Mouse (Mus musculus): ENCODE results near the gene Pgrmc2. TPM values are rescaled to one million over a fixed set of nuclear protein-coding genes. Genes with fewer than 3 reads are reported as not detected.

Pgrmc2 gene
- polyA plus RNA-seq, 1 experiment from 2014 or later: 34.3 TPM

DNA sequence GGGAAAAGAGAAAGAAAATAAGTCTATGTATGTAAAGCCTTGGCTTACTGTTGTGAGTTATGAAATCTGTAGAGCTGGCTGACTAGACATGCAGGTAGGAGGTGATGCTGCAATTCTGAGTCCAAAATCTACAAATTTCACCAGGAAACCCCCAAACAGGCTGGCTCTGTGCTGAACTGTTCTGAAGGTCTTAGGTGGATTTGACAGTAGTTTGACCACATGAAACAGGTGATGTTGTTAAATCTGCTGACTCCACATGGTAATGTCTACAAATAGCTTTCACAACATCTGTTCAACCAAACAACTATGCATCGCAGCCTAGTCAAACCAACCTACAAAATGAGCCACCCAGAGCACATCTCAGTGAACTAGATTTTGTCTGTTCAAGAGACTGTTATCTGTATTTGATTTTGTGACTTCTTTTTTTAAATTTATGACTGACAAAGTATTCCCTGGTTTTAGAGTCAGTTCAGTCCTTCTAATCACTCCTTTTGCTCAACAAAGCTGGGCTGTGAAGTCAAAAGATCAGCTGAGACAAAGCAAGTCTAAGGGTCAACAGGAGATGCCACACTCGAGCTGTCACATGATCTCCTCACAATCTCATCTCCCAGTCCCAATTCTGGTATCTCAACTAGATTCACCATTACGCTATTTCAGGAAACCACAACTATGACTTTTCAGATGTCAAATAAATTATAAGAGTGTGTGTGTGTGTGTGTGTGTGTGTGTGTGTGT is 20.8 kb downstream of the Pgrmc2 start:
- no peak overlapping the region for H3K4me3 ChIP-seq
- peaks cover 37% of the 10 kb centered on the region for H3K36me3 ChIP-seq
- WGBS: 89% methylated on average over 3 of the region's 3 CpGs
- no peaks in the 10 kb centered on the region for H3K27me3 ChIP-seq (ENCODE audit: low read depth, poor library complexity, severe bottlenecking)
- no peak overlapping the region for H3K27ac ChIP-seq (replicated peaks)
- DNase-seq (ENCODE audit: low spot score): no peak
- no peaks in the 10 kb centered on the region for H3K4me1 ChIP-seq
- H3K9me3 ChIP-seq (replicated peaks): no peaks in the 10 kb centered on the region

- no peaks in the 10 kb centered on the region for H3K9me3 ChIP-seq (replicated peaks)
- no peaks in the 10 kb centered on the region for H3K4me1 ChIP-seq
- no peaks in the 10 kb centered on the region for H3K27me3 ChIP-seq (ENCODE audit: low read depth, poor library complexity, severe bottlenecking)
- H3K27ac ChIP-seq (replicated peaks): no peak overlapping the region
- DNase-seq (ENCODE audit: low spot score): no peak
- WGBS: 91% methylated on average over 3 of the region's 3 CpGs
- H3K4me3 ChIP-seq: no peak overlapping the region
- H3K36me3 ChIP-seq: peaks cover 11% of the 10 kb centered on the region
Observed at GRCm38 (mm10) chr3:41059249-41059648, 23.6 kb downstream of the Pgrmc2 start.

DNA sequence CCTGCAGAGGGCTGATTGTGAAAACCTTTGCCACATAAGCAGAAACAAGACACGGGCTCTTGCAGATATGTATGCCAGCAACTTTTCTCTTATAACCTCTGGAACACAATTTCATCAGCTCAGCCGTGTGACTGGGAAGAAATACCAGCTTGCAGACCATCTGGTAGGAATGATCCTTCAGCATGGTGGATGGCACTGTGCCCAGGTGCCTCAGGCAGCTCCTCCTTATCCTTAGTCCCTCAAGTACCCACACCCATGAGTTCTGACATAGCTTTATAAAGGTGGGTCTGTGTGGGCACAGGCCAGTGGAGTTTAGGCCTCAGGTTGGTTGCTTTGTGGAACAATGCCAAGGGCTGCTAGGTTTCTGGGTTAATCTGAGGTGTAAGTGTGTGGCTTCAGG is 24.5 kb downstream of the Pgrmc2 start:
- Histone ChIP-seq H3K4me3 (no peak overlapping the region), H3K27me3 (ENCODE audit: low read depth, poor library complexity, severe bottlenecking) (no peaks in the 10 kb centered on the region), H3K36me3 (peaks cover 3% of the 10 kb centered on the region), H3K4me1 (no peaks in the 10 kb centered on the region), H3K27ac (replicated peaks) (no peak overlapping the region), H3K9me3 (replicated peaks) (no peaks in the 10 kb centered on the region)
- no peak for DNase-seq (ENCODE audit: low spot score)
- WGBS: 89% methylated on average over 2 of the region's 2 CpGs

- Histone ChIP-seq H3K9me3 (replicated peaks) (no peaks in the 10 kb centered on the region), H3K27ac (replicated peaks) (no peak overlapping the region), H3K4me3 (no peak overlapping the region), H3K27me3 (ENCODE audit: low read depth, poor library complexity, severe bottlenecking) (no peaks in the 10 kb centered on the region), H3K4me1 (no peaks in the 10 kb centered on the region), H3K36me3 (no peaks in the 10 kb centered on the region)
- DNase-seq (ENCODE audit: low spot score): no peak
- WGBS: 94% methylated on average over 3 of the region's 3 CpGs
Observed at GRCm38 (mm10) chr3:41053334-41053733, 29.5 kb downstream of the Pgrmc2 start.

- no peak for DNase-seq (ENCODE audit: low spot score)
- Histone ChIP-seq H3K27me3 (ENCODE audit: low read depth, poor library complexity, severe bottlenecking) (no peaks in the 10 kb centered on the region), H3K4me3 (no peak overlapping the region), H3K9me3 (replicated peaks) (no peaks in the 10 kb centered on the region), H3K36me3 (no peaks in the 10 kb centered on the region), H3K4me1 (no peaks in the 10 kb centered on the region), H3K27ac (replicated peaks) (no peak overlapping the region)
- WGBS: 86% methylated on average over 6 of the region's 6 CpGs
Observed at GRCm38 (mm10) chr3:41047838-41048237, 35.0 kb downstream of the Pgrmc2 start.

DNA sequence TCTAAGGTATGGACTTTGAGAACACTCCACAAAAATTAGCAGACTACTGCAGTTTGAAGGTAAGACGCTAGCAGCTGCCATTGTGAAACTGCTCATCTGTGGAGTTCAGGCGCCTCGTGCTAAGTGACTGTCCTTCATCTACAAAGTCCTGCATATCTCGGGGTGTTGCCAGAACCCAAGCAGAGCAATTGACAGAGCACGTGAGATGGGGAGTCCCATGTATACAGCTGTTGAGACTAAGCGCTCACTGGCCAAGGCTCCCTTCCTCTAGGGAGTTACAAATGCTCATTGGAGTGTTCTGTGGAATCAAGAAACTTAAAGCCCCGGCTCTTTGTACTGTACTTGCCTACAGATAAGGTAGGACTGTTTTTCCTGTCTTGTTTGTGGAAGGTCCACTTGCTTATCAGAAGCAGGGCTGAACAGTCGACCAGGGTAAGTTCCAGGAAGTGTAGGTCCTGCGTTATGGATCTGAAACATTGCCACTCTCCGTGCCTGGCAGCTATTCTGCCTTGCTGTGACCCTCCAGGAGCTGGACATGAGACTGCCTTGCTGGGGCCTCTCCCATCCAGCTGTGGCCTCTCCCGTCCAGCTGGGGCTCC is 39.0 kb downstream of the Pgrmc2 start:
- 82% methylated on average over 11 of the region's 11 CpGs for WGBS
- H3K4me3 ChIP-seq: no peak overlapping the region
- H3K9me3 ChIP-seq (replicated peaks): no peaks in the 10 kb centered on the region

DNA sequence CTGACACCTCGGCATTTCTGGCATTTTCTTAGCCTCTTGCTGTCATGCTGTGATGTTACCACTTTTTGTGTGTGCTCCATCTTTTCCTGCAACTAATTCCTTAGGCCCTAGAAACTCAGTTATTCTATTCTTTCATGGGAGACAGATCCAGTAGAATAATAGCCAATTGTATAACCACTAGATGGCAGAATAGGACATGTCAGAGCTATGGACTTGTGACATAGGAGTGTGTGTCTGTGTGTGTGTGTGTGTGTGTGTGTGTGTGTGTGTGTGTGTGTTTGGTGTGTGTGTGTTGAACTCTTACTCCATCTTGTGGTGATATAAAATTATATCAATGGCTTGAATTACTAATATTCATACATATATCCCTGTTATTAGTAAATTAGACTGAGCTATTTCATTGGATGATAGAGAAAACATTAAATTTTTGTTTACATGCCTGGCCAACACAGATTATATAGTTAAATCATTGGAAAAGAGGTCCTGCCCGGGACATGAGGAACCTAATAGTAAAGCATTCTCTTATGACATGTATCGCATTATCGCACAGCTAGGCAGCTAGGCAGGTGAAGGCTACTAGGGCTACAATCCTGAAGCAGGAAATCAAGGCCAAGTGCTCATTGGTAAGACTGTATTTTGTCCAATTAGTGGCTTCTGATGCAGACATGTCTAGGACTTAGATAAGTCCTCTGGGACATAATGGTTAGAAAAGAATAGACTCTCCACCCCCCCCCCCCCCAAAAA is 40.5 kb downstream of the Pgrmc2 start:
- Histone ChIP-seq H3K4me1 (peaks cover 3% of the 10 kb centered on the region; the same call in 1 of the 2 replicates), H3K27ac (replicated peaks) (no peak overlapping the region), H3K36me3 (no peaks in the 10 kb centered on the region), H3K9me3 (replicated peaks) (no peaks in the 10 kb centered on the region), H3K4me3 (no peak overlapping the region), H3K27me3 (ENCODE audit: low read depth, poor library complexity, severe bottlenecking) (no peaks in the 10 kb centered on the region)
- 81% methylated on average over 4 of the region's 4 CpGs for WGBS
- no peak for DNase-seq (ENCODE audit: low spot score)

More for the DNA sequence above, 39.0 kb downstream of the Pgrmc2 start:
- Histone ChIP-seq H3K27me3 (ENCODE audit: low read depth, poor library complexity, severe bottlenecking) (no peaks in the 10 kb centered on the region), H3K36me3 (no peaks in the 10 kb centered on the region), H3K27ac (replicated peaks) (no peak overlapping the region), H3K4me1 (peaks cover under 1% of the 10 kb centered on the region; the same call in 1 of the 2 replicates)
- DNase-seq (ENCODE audit: low spot score): no peak

DNA sequence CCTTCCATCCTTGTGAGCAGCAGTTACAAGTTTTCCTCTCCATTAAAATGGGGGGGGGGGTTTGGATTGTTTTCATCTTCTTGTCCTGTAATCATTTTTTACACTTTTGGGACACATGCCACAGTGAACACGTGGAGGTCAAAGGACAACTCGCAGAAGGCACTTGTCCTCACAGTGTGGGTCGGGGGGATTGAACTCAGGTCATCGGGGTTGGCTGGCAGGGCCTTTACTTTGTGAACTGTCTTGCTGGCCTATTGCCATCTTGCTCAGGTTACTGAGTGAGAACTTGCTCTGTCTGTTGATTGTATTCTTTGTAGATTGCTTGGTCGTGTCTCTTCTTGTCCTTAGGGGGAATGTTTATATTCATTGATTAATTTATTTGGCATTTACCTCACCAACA is 41.6 kb downstream of the Pgrmc2 start:
- no peaks in the 10 kb centered on the region for H3K9me3 ChIP-seq (replicated peaks)
- DNase-seq (ENCODE audit: low spot score): no peak
- no peaks in the 10 kb centered on the region for H3K27me3 ChIP-seq (ENCODE audit: low read depth, poor library complexity, severe bottlenecking)
- no peaks in the 10 kb centered on the region for H3K36me3 ChIP-seq
- H3K4me1 ChIP-seq: peaks cover 3% of the 10 kb centered on the region; the same call in 1 of the 2 replicates
- WGBS: 79% methylated on average over 5 of the region's 5 CpGs
- H3K4me3 ChIP-seq: no peak overlapping the region
- no peak overlapping the region for H3K27ac ChIP-seq (replicated peaks)

GRCm38 (mm10) chr3:41038297-41038916 is 44.4 kb downstream of the Pgrmc2 start:
- H3K9me3 ChIP-seq (replicated peaks): no peaks in the 10 kb centered on the region
- no peak overlapping the region for H3K27ac ChIP-seq (replicated peaks)
- DNase-seq (ENCODE audit: low spot score): no peak
- peaks cover 3% of the 10 kb centered on the region; the same call in 1 of the 2 replicates for H3K4me1 ChIP-seq
- no peaks in the 10 kb centered on the region for H3K36me3 ChIP-seq
- 67% methylated on average over 5 of the region's 5 CpGs for WGBS
- no peaks in the 10 kb centered on the region for H3K27me3 ChIP-seq (ENCODE audit: low read depth, poor library complexity, severe bottlenecking)
- no peak overlapping the region for H3K4me3 ChIP-seq

- 84% methylated on average over 12 of the region's 12 CpGs for WGBS
- no peak for DNase-seq (ENCODE audit: low spot score)
- H3K27me3 ChIP-seq (ENCODE audit: low read depth, poor library complexity, severe bottlenecking): no peaks in the 10 kb centered on the region
- H3K4me1 ChIP-seq: no peaks in the 10 kb centered on the region
- H3K27ac ChIP-seq (replicated peaks): no peak overlapping the region
- H3K4me3 ChIP-seq: no peak overlapping the region
- no peaks in the 10 kb centered on the region for H3K9me3 ChIP-seq (replicated peaks)
- H3K36me3 ChIP-seq: no peaks in the 10 kb centered on the region
Observed at GRCm38 (mm10) chr3:41031286-41032210, 51.3 kb downstream of the Pgrmc2 start.

- no peaks in the 10 kb centered on the region for H3K36me3 ChIP-seq
- 90% methylated on average over 1 of the region's 1 CpGs for WGBS
- no peaks in the 10 kb centered on the region for H3K27me3 ChIP-seq (ENCODE audit: low read depth, poor library complexity, severe bottlenecking)
- H3K9me3 ChIP-seq (replicated peaks): no peaks in the 10 kb centered on the region
- no peak overlapping the region for H3K27ac ChIP-seq (replicated peaks)
- H3K4me1 ChIP-seq: no peaks in the 10 kb centered on the region
- H3K4me3 ChIP-seq: no peak overlapping the region
- no peak for DNase-seq (ENCODE audit: low spot score)
Observed at GRCm38 (mm10) chr3:41030705-41031104, 52.1 kb downstream of the Pgrmc2 start.

DNA sequence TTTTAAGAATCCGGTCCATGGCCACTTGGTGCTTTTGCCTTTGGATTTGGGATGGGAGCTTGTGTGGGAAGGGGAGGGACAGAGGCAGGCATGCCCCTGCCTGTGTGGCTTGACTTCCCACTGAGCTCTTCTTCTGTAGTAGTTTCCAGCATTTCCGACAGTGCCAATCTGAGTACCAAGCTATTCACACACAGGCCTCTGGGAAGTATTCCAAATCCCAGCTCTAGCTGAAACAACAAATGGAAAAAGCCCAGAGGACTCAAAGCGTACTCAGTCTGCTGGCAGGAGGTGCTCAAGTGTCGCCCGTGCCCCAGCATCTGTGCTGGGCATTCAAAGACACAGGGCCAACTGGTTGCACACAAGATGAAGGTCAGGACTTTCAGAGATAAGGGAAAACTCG is 60.9 kb downstream of the Pgrmc2 start:
- no peak overlapping the region for H3K4me3 ChIP-seq
- no peaks in the 10 kb centered on the region for H3K27me3 ChIP-seq (ENCODE audit: low read depth, poor library complexity, severe bottlenecking)
- H3K27ac ChIP-seq (replicated peaks): no peak overlapping the region
- H3K4me1 ChIP-seq: no peaks in the 10 kb centered on the region
- H3K36me3 ChIP-seq: no peaks in the 10 kb centered on the region
- no peak for DNase-seq (ENCODE audit: low spot score)
- no peaks in the 10 kb centered on the region for H3K9me3 ChIP-seq (replicated peaks)
- 65% methylated on average over 6 of the region's 6 CpGs for WGBS
